Mouse (Mus musculus): ENCODE measurements around the gene Cflar. TPM values are rescaled to one million over a fixed set of nuclear protein-coding genes. Genes with fewer than 3 reads are reported as not detected.

Gene Cflar
- polyA plus RNA-seq, 1 experiment from 2014 or later: 18.6 TPM

DNA sequence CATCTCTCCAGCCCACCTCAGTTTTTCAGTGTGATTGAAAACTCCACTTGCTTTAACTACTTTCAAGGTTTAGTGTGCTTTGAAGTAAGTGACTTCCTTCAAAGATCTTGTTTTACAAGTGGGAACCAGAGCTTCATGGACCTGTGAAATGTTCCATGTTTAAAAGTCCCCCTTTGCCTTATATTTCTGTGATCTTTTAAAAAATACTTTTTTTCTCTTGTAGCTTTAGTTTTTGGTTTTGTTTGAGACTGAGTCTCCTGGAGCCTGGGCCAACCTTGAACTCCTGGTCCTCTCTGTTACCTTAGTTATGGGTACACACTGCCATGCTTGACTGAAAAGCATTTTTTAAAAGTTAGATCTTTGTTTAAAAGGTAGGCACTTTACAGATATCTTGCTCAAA is 4.2 kb downstream of the Cflar start:
- Histone ChIP-seq H3K4me2 (peak overlapping the region; percentile 80), H3K27ac (ENCODE audit: low read depth, low read length) (peak overlapping the region; percentile 79), H3K4me1 (replicated peaks; ENCODE audit: control insufficient read depth, insufficient read depth, low read length) (peaks cover 25% of the 10 kb centered on the region), H3K9me3 (ENCODE audit: control insufficient read depth, low read length) (no peaks in the 10 kb centered on the region), H3K9ac (ENCODE audit: low read depth, low read length) (peak overlapping the region; percentile 38; the same call in 1 of the 2 replicates), H3K36me3 (ENCODE audit: control insufficient read depth, insufficient read depth, low read length) (0 out of 2 replicates have a peak, but pooled peaks cover 5% of the 10 kb centered on the region), H3K27me3 (replicated peaks; ENCODE audit: control insufficient read depth, insufficient read depth, low read length) (no peaks in the 10 kb centered on the region), H3K4me3 (ENCODE audit: low read depth, low read length) (no peak overlapping the region)
- ATAC-seq (replicated peaks; ENCODE audit: low FRiP score) (no peak), DNase-seq (ENCODE audit: low spot score) (no peak)

DNA sequence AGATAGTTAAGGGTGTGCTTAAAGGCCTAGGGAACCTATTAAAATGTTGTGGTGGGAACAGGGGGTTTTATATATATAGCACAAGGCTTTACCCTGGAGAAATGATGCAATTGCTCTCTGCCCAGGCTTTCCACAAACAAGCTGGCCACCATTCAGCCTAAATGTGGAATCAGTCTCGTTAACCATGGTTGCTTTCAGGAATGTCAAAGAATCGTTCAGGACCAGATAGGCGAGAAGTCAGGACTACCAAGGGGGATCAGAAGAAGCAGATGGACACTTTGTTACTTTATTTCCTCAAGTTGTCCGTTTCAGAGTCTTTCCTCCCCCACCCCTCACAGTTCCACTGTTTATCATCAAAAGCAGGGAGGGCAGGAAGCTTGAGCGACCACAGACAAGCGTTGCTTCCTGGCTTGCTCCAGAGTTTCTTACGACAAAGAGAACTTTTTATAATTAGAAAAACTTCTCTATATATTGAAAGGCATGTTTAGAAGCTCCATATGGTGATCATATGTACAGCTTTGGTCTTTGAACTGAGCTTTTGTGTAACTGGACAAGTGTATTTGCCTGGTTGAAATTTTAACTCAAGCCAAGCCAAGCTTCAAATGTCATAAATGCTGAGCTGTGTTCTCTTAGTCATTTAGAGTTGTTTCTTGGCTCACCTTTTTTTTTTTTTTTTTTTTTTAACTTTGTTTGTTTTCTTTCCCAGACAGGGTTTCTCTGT is 5.0 kb downstream of the Cflar start:
- no peaks in the 10 kb centered on the region for H3K27me3 ChIP-seq (replicated peaks; ENCODE audit: control insufficient read depth, insufficient read depth, low read length)
- peak overlapping the region; percentile 80 for H3K4me2 ChIP-seq
- no peak for DNase-seq (ENCODE audit: low spot score)
- H3K27ac ChIP-seq (ENCODE audit: low read depth, low read length): peak overlapping the region; percentile 79
- ATAC-seq (replicated peaks; ENCODE audit: low FRiP score): no peak
- H3K9ac ChIP-seq (ENCODE audit: low read depth, low read length): peak overlapping the region; percentile 38; the same call in 1 of the 2 replicates
- WGBS: 27% methylated on average over 7 of the region's 7 CpGs
- peaks cover 28% of the 10 kb centered on the region for H3K4me1 ChIP-seq (replicated peaks; ENCODE audit: control insufficient read depth, insufficient read depth, low read length)
- H3K4me3 ChIP-seq (ENCODE audit: low read depth, low read length): no peak overlapping the region
- 0 out of 2 replicates have a peak, but pooled peaks cover 5% of the 10 kb centered on the region for H3K36me3 ChIP-seq (ENCODE audit: control insufficient read depth, insufficient read depth, low read length)
- H3K9me3 ChIP-seq (ENCODE audit: control insufficient read depth, low read length): no peaks in the 10 kb centered on the region

DNA sequence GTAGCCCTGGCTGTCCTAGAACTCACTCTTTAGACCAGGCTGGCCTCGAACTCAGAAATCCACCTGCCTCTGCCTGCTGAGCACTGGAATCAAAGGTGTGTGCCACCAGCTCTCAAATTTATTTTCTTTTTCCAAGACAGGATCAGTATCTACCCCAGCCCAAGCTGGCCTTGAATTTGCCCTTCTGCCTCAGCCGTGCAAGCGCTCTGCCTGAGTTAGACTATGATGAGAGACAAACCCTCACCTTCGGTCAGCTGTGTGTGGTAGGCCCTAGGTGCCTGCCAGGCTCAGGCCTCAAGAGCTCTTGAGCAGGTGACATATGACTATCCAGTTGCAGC is 5.5 kb downstream of the Cflar start:
- peaks cover 28% of the 10 kb centered on the region for H3K4me1 ChIP-seq (replicated peaks; ENCODE audit: control insufficient read depth, insufficient read depth, low read length)

DNA sequence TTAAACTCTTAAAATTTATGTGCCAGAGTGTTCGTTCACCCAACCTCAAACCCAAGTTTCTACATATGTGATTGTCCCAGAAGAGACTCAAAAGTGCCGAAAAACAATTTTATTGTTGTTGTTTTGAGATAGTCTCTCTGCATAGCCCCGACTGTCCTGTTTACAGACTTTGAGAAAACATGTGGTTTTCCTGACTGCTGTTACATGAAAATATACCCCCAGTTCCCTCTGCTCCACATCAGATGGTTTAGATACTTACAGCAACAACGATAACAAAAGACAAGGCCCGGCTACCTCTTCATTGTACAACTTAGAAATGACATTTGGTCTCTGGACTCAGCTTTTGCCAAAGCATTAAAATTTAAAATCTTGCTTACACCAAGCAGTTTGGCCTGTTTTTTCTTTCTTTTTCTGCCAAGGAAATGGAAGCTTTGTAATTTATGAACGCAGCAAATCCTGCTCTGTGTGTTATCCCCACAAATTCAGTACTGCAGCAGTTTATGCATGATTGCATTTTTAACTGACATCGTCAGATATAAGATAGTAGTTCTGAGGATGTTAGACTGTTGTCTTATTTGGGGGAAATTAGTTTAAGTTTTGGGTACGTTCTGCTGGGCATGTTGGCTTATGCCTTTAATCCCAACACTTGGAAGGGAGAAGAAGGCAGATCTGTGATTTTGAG is 6.4 kb downstream of the Cflar start:
- Histone ChIP-seq H3K4me1 (replicated peaks; ENCODE audit: control insufficient read depth, insufficient read depth, low read length) (peaks cover 25% of the 10 kb centered on the region), H3K9ac (ENCODE audit: low read depth, low read length) (no peak overlapping the region), H3K36me3 (ENCODE audit: control insufficient read depth, insufficient read depth, low read length) (0 out of 2 replicates have a peak, but pooled peaks cover 8% of the 10 kb centered on the region), H3K9me3 (ENCODE audit: control insufficient read depth, low read length) (no peaks in the 10 kb centered on the region), H3K27me3 (replicated peaks; ENCODE audit: control insufficient read depth, insufficient read depth, low read length) (no peaks in the 10 kb centered on the region), H3K4me2 (no peak overlapping the region), H3K4me3 (ENCODE audit: low read depth, low read length) (no peak overlapping the region), H3K27ac (ENCODE audit: low read depth, low read length) (no peak overlapping the region)
- DNase-seq (ENCODE audit: low spot score) (no peak), ATAC-seq (replicated peaks; ENCODE audit: low FRiP score) (no peak)
- WGBS: 84% methylated on average over 8 of the region's 8 CpGs

More for the DNA sequence above, 5.5 kb downstream of the Cflar start:
- Histone ChIP-seq H3K9ac (ENCODE audit: low read depth, low read length) (no peak overlapping the region), H3K4me3 (ENCODE audit: low read depth, low read length) (no peak overlapping the region), H3K9me3 (ENCODE audit: control insufficient read depth, low read length) (no peaks in the 10 kb centered on the region), H3K27me3 (replicated peaks; ENCODE audit: control insufficient read depth, insufficient read depth, low read length) (no peaks in the 10 kb centered on the region), H3K36me3 (ENCODE audit: control insufficient read depth, insufficient read depth, low read length) (0 out of 2 replicates have a peak, but pooled peaks cover 6% of the 10 kb centered on the region), H3K27ac (ENCODE audit: low read depth, low read length) (peak overlapping the region; percentile 79; the same call in 1 of the 2 replicates), H3K4me2 (no peak overlapping the region)
- no peak for ATAC-seq (replicated peaks; ENCODE audit: low FRiP score)
- WGBS: 90% methylated on average over 4 of the region's 4 CpGs
- no peak for DNase-seq (ENCODE audit: low spot score)

DNA sequence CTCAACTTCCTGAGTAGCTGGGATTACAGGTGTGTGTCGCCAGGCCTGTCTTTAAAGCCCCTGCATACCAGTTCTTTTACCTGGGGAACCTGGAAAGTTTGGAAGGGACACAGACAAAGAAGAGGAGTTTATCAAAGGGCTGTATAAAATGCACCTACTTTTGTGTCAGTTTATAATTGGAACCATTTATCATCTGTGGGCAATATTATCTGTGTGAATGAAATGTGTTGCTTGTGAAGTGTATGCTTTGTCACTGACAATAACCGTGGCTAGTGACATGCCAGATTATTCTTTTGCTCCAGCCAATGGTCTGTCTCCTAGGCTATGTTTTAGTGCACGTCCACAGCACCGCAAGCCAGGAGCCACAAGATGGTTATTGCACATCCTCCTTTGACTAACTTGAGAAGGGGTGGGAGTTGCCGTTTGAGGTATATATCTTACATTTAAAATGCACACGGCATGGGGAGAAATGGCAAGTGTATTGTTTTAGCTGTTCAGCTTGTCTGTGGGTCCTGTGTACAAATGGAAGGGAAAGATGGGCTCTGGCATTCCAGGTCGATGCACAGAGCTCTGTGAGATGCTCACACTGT is 8.1 kb downstream of the Cflar start:
- Histone ChIP-seq H3K9ac (ENCODE audit: low read depth, low read length) (no peak overlapping the region), H3K4me2 (no peak overlapping the region), H3K27me3 (replicated peaks; ENCODE audit: control insufficient read depth, insufficient read depth, low read length) (no peaks in the 10 kb centered on the region), H3K36me3 (ENCODE audit: control insufficient read depth, insufficient read depth, low read length) (0 out of 2 replicates have a peak, but pooled peaks cover 8% of the 10 kb centered on the region), H3K4me1 (replicated peaks; ENCODE audit: control insufficient read depth, insufficient read depth, low read length) (peaks cover 22% of the 10 kb centered on the region), H3K4me3 (ENCODE audit: low read depth, low read length) (no peak overlapping the region), H3K27ac (ENCODE audit: low read depth, low read length) (no peak overlapping the region), H3K9me3 (ENCODE audit: control insufficient read depth, low read length) (no peaks in the 10 kb centered on the region)
- WGBS: 76% methylated on average over 7 of the region's 7 CpGs
- DNase-seq (ENCODE audit: low spot score): no peak
- ATAC-seq (replicated peaks; ENCODE audit: low FRiP score): no peak

DNA sequence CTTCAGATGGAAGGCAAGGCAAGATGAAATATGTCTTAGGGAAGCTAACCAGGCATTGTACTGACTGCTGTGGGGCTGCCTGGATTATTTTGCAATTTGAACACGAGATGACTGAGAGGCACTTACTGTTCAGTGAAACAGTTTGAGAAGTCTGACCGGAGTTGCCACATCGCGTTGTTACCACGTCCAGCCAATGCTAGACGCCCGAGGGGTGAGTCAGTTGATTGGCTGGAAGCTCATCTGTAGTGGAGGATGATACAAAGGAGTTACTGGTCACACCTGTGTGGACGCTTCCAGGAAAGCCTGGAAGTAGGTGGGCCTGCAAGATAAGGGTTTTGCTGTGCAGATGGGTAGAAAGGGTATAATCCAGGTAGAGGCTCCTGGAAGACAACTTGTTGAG is 8.8 kb downstream of the Cflar start:
- ATAC-seq (replicated peaks; ENCODE audit: low FRiP score) (no peak), DNase-seq (ENCODE audit: low spot score) (no peak)
- H3K4me1 ChIP-seq (replicated peaks; ENCODE audit: control insufficient read depth, insufficient read depth, low read length): peaks cover 22% of the 10 kb centered on the region
- no peaks in the 10 kb centered on the region for H3K9me3 ChIP-seq (ENCODE audit: control insufficient read depth, low read length)
- no peak overlapping the region for H3K9ac ChIP-seq (ENCODE audit: low read depth, low read length)
- no peak overlapping the region for H3K4me3 ChIP-seq (ENCODE audit: low read depth, low read length)
- 70% methylated on average over 8 of the region's 8 CpGs for WGBS
- H3K36me3 ChIP-seq (ENCODE audit: control insufficient read depth, insufficient read depth, low read length): 0 out of 2 replicates have a peak, but pooled peaks cover 8% of the 10 kb centered on the region
- H3K4me2 ChIP-seq: no peak overlapping the region; the same call in 1 of the 2 replicates
- no peak overlapping the region for H3K27ac ChIP-seq (ENCODE audit: low read depth, low read length)
- H3K27me3 ChIP-seq (replicated peaks; ENCODE audit: control insufficient read depth, insufficient read depth, low read length): no peaks in the 10 kb centered on the region

DNA sequence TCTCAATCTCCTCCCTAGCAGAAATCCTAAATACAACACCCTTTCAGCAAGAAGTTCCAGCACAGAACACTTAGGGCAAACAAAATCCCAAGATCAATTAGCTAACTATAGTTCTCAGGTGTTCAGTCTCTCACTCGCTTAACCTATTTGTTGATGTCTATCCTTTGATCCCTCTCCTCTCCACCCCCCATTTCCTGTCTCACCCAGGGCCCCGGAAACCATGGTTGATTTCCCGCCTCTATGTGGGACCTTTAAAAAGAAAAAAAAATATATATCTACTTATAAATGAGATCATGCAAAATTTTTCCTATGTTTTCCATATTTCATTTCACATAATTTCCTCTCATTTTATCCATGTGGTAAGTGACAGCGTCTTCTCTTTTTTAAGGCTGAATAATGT is 9.7 kb downstream of the Cflar start:
- Histone ChIP-seq H3K9me3 (ENCODE audit: control insufficient read depth, low read length) (no peaks in the 10 kb centered on the region), H3K27ac (ENCODE audit: low read depth, low read length) (no peak overlapping the region), H3K36me3 (ENCODE audit: control insufficient read depth, insufficient read depth, low read length) (0 out of 2 replicates have a peak, but pooled peaks cover 3% of the 10 kb centered on the region), H3K27me3 (replicated peaks; ENCODE audit: control insufficient read depth, insufficient read depth, low read length) (no peaks in the 10 kb centered on the region), H3K4me1 (replicated peaks; ENCODE audit: control insufficient read depth, insufficient read depth, low read length) (peaks cover 16% of the 10 kb centered on the region), H3K4me2 (peak overlapping the region; percentile 25; the same call in 1 of the 2 replicates), H3K4me3 (ENCODE audit: low read depth, low read length) (no peak overlapping the region), H3K9ac (ENCODE audit: low read depth, low read length) (no peak overlapping the region)
- WGBS: 58% methylated on average over 4 of the region's 4 CpGs
- ATAC-seq (replicated peaks; ENCODE audit: low FRiP score) (no peak), DNase-seq (ENCODE audit: low spot score) (no peak)

DNA sequence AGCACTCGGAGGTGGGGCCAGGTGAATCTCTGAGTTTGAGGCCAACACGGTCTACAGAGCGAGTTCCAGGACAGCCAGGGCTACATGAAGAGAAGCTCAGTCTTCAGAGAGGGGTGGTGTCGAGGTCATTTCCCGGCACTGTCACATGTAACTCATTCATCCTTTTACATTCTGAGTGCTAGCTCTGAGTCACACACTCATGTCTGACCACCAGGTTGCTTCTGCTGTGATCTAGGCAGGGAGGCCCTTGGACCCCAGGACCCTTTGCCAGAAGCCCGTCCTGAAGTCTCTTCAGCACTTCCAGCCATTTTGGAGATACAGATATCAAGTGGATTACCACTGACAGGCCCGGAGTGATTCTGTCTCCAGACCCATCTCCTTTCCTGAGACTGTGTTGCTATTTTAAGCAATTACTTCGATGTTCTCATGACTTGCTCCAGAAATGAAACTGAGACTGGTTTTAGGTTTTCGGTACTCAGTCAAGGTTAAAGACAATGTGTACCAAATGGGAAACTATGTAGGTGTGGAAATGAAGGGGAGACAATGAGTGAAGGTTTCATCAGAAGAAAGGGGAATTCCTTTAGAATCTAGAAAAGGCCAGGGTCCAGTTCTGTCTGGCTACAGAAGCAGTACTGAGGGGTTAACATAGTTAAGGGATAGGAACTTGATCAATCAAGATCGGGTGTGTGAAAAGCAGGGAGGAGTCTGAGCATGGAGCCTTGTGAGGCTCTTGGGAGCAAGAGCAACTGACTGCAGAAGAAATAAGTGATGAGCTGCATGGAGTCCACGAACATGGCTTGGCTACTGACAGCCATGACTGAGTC is 11.0 kb downstream of the Cflar start:
- WGBS: 78% methylated on average over 11 of the region's 11 CpGs
- H3K27ac ChIP-seq (ENCODE audit: low read depth, low read length): no peak overlapping the region

More for the DNA sequence above, 11.0 kb downstream of the Cflar start:
- no peaks in the 10 kb centered on the region for H3K27me3 ChIP-seq (replicated peaks; ENCODE audit: control insufficient read depth, insufficient read depth, low read length)
- no peaks in the 10 kb centered on the region for H3K9me3 ChIP-seq (ENCODE audit: control insufficient read depth, low read length)
- no peak overlapping the region for H3K9ac ChIP-seq (ENCODE audit: low read depth, low read length)
- H3K4me2 ChIP-seq: no peak overlapping the region
- ATAC-seq (replicated peaks; ENCODE audit: low FRiP score) (no peak), DNase-seq (ENCODE audit: low spot score) (no peak)
- H3K4me3 ChIP-seq (ENCODE audit: low read depth, low read length): no peak overlapping the region
- peaks cover 5% of the 10 kb centered on the region; the same call in 1 of the 2 replicates for H3K36me3 ChIP-seq (ENCODE audit: control insufficient read depth, insufficient read depth, low read length)
- peaks cover 11% of the 10 kb centered on the region for H3K4me1 ChIP-seq (replicated peaks; ENCODE audit: control insufficient read depth, insufficient read depth, low read length)

Data from liver, embryonic 11.5 days (tissue).